Mouse (Mus musculus) spleen, adult 18-20 months (tissue): ENCODE results near the gene Ttc6.

Experiments used
- DNase-seq, 2 experiments: peaks; one replicate each; pipeline ENCODE4 v3.0.0; 2022; ENCODE audit warnings: mixed read lengths in 2 of 2

Ttc6 gene

GRCm38 (mm10) chr12:57545371-57546241, 18.3 kb upstream of the Ttc6 start:
- DNase-seq: no peak

GRCm38 (mm10) chr12:57546415-57547201, 17.3 kb upstream of the Ttc6 start, which contains the start of gene Foxa1:
TSS of gene Foxa1 (minus strand) at chr12:57546916.
- DNase-seq: no peak

GRCm38 (mm10) chr12:57547890-57548289, 16.0 kb upstream of the Ttc6 start:
- no peak for DNase-seq

DNA sequence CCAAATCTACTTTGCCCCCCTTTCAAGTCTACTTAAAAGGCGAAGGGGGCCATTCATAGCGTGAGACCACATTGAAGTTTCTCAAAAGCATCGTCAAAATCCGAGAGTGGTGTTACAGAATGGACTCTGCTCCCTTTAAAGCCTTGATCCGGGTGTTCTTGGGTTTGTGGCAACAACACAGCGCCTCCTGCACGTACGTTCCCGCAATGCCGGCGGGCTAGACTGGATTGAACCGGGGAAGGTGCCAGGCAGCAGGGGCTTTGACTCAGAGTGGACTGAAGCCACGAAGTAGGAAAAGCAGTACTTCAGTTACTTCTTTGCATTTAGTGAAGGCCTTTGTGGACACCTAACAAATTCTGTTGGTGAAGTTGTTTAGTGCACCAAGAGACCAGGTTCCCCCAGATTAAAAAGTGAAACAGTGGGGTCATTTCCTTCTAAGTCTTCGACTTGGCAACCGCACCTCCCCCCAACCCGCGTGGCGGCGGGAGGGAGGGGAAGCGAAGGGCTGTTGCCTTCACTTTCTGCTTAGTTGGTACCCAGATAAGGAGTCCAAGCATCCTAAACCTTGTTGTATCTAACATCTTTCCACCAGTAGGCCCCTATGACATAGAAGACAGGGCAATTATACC, 15.4 kb upstream of the Ttc6 start:
- no peak for DNase-seq

DNA sequence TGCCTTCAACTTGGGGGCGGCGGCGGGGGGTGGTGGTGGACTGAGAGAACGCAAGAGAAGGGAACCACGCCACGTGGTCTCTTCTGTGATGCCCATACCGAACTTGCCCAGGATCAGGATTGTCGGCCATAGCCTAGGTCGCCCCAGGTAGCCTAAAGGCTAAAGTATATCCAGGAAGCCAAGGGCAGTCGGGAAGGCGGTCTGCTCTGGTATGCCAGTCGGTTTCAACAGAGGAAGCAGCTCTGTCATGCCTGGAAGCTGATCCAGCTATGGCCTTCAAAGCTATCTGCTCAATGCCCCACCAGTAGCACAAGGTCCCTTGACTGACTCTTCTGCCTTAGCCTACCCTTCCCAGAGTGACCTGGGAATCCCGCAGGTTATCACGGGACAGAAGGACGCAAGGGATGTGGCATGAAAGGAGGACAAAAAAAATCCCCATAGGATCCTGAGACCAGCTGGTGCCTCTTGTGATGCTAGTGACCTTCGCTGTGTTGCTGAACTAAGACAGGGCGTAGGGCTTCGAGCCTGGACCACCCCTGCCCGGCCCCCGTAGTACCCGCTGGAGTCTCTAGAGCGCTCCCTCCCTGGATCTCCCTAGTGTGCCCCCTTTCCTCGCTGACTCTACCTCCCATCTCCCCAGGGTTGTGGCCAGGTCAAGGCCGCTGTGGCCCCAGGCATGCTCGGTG, 14.8 kb upstream of the Ttc6 start:
- DNase-seq: no peak

DNA sequence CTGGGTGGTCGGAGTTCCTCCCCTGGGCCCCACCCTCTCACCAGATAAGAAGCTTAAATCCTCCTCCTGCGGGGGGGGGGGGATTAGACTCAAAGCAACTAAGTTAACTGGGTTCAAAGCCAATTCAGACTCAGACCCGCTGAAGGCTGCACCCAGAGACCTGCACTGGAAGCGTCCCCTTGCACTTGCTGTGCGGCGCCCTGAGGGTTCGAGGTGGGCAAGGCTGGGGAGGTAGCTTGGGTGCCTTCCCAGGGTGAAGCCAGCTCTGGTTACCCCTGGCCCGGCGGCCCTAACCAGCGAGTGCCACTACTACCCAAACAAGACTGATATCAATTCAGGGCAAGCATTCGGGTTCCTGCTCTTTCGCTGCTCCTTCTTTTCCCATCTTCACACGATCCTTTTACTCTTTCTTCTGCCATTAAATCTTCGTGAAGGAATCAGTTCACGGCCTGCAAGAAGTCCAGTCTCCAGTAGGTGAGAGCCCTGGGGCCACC, 14.2 kb upstream of the Ttc6 start:
- no peak for DNase-seq

- DNase-seq: no peak
Measured at GRCm38 (mm10) chr12:57550181-57550808, 13.6 kb upstream of the Ttc6 start.

- DNase-seq: no peak
Measured at GRCm38 (mm10) chr12:57550881-57551280, 13.0 kb upstream of the Ttc6 start.

GRCm38 (mm10) chr12:57552286-57552685, 11.6 kb upstream of the Ttc6 start:
- no peak for DNase-seq

DNA sequence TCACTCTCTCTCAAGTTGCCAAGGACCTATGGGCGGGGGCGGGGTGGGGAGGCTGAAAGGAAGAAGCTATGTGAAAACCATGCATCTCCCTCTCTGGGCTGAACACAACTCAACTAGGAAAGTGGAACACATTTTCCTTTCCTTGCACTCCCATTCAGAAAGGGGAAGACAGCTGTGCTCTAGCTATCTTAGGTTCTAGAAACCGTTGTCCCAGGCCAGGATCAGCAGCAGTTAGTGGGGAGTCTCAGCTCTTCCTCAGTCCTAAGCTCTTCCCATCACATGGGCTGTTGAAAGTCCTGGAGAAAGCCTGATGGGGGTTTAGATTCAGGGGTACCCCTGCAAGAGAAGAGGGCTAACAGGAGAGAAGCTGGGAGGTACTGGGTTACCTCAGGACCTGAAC, 9.8 kb upstream of the Ttc6 start:
- DNase-seq: no peak

DNA sequence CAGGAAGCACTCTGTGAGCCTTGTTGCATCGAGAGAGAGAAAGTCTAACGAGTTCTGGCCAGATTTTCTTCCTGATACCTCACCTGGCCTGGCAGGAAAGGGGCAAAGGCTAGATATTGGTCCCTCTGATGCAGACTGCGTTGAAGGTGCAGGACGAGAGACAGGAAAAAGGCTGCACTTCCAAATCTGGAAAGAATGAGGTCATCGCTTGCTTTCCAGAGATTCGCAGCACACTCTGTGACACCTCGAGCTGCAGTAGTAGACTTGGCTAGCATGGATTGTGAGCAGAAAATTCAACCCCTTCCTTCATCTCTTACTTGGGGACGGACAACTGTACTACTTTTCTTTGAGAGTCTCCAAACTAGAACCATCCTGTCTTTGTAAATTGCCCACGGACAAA, 7.9 kb downstream of the Ttc6 start:
- DNase-seq: no peak

DNA sequence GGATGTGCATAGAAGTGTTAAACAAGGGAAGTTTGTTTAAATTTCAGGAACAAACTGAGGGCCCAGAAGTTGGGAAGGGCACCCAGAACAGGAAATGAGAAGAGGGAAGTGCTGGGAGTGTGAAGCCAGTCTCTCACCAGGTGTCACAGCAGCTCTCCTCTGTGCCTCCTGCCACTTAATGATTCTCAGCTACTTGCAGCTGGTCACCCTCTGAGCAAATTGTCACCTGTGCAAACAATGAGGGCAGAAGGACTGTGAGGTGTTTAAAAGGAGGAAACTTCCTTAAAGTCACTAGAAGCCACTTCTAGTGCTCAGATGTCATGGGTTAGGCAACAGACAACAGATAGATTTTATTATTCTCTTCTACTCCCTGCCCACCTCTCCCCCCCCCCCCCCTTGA, 8.5 kb downstream of the Ttc6 start:
- no peak for DNase-seq

GRCm38 (mm10) chr12:57575931-57576628, 12.2 kb downstream of the Ttc6 start:
- no peak for DNase-seq

DNA sequence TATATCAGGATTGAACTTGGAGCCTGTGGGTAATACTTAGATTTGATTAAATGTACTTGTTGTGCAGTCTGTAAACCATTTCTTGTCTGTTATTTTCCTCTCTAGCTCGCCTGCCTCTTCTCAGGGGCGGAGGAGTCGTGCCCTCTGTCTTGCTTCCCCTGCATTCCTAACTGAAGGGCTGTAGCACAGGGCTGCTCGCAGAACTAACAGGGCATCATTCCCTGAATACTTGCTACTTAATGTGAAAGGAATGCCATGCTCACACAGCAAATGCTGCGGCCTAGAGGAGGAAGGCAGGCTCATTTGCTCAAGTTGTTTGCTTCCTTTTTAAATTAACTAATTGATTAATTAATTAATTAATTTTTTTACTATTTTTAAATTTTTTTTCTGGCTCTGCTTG, 43.7 kb downstream of the Ttc6 start:
- no peak for DNase-seq

GRCm38 (mm10) chr12:57615137-57615536, 51.2 kb downstream of the Ttc6 start:
- DNase-seq: no peak

DNA sequence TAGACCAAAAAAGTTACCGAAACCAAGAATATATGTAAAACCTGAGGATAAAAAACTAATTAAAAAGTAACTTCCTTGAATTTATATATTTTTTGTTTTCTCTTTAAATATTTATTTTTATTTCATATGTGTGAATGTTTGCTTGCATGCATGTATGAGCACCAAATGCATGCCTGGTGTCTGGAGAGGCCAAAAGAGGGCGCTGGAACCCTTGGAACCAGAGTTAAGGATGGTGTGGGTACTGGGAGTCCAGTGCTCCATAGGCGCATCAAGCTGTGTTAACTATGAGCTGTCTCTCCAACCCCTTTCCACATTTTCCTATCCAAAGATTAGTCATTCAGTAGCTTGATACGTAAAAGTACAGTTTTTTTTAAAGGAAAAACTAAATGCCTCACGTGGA, 58.1 kb downstream of the Ttc6 start:
- no peak for DNase-seq

GRCm38 (mm10) chr12:57623264-57623663, 59.4 kb downstream of the Ttc6 start:
- DNase-seq: no peak

DNA sequence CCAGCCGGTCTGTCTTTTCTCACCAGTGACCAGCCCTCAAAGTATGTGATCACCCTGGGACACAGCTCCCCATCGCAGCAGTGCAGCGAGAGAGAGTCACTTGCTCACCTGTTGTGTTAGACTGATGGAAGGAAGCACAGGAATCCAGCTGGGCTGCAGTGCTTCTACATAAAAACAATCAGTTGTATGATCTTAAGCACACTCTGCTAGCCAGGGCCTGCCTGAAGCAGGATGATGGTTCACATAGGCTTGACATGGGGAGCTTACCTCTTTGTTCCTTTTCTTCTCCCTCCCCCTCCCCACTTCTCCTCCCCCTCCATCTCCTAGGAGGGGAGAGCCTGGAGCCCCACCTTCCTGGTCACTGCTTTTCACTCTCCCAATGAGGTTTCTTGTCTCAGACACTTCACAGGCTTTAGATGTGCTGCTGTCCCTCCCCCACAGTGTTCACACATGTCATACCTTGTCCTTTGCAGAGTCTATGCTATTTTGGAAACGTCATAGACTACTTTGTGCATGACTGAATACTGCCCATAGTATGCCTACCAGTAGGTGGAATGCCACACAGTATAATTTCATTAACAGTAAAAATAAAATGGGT, 60.2 kb downstream of the Ttc6 start:
- no peak for DNase-seq

- DNase-seq: no peak
Measured at GRCm38 (mm10) chr12:57650011-57650410, 86.1 kb downstream of the Ttc6 start.

GRCm38 (mm10) chr12:57650677-57651076, 86.8 kb downstream of the Ttc6 start:
- DNase-seq: no peak

DNA sequence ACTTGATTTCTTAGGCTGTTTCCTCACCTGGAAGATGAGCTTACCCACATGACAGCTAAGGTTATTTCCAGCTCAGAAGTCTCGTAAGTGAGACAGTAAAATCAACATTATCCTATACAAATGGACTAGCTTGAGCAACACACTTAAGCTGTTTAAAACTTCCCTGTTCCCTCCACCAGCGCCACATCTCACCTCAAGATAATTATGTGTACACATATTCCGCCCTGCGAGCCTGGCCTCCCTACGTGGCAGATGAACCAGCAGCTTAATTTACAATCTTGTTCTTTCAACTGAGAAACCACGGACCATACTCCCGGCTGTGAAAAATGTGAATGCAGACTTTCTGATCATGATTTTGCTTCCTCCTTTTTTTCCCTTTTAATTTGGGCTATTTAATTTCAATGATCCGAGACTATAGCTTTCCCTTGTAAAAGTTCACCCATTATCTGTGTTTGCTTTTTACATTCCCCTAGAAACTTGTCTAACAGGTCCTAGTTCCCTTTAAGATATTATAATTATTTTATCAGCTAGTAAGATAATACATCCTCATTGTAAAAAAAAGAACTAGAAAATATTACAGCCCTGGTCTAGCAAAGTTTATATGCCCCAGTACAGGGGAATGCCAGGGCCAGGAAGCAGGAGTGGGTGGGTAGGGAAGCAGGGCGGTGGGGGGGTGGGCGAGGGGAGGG, 99.2 kb downstream of the Ttc6 start:
- no peak for DNase-seq
